Mouse (Mus musculus) forebrain, embryonic 15.5 days (tissue): ENCODE measurements around the gene Nhlrc3. TPM values are rescaled to one million over a fixed set of nuclear protein-coding genes. Genes with fewer than 3 reads are reported as not detected.

Experiments used
- ATAC-seq: fragments of 200-750 bp; cut with Nextera tagmentation; replicated peaks from 2 replicates; pipeline ENCODE4 v1.8.0; 2017; ENCODE audit warnings: mild to moderate bottlenecking, moderate TSS enrichment, moderate library complexity
- H3K27ac ChIP-seq: fragments of 300-500 bp; sonication (generic); replicated peaks from 2 replicates; pipeline ENCODE4 v1.5.1; 2015; ENCODE audit warnings: mild to moderate bottlenecking, inconsistent platforms
- H3K27me3 ChIP-seq: fragments of 300-500 bp; sonication (generic); 2 replicates; pipeline ENCODE4 v1.6.1; 2015; ENCODE audit warnings: inconsistent platforms
- H3K36me3 ChIP-seq: fragments of 300-500 bp; sonication (generic); 2 replicates; pipeline ENCODE4 v1.6.1; 2015; ENCODE audit warnings: mild to moderate bottlenecking, inconsistent platforms
- H3K4me1 ChIP-seq: fragments of 300-500 bp; sonication (generic); 2 replicates; pipeline ENCODE4 v1.6.1; 2015; ENCODE audit warnings: inconsistent platforms
- H3K4me2 ChIP-seq: fragments of 300-500 bp; sonication (generic); replicated peaks from 2 replicates; pipeline ENCODE4 v1.6.1; 2015; ENCODE audit warnings: mild to moderate bottlenecking, inconsistent platforms
- H3K4me3 ChIP-seq: fragments of 300-500 bp; sonication (generic); 2 replicates; pipeline ENCODE4 v1.5.1; 2015; ENCODE audit warnings: mild to moderate bottlenecking, inconsistent platforms
- H3K9ac ChIP-seq: fragments of 300-500 bp; sonication (generic); replicated peaks from 2 replicates; pipeline ENCODE4 v1.6.1; 2015; ENCODE audit warnings: mild to moderate bottlenecking, inconsistent platforms
- H3K9me3 ChIP-seq: fragments of 300-500 bp; sonication (generic); 2 replicates; pipeline ENCODE4 v1.6.1; 2016; ENCODE audit warnings: inconsistent platforms
- WGBS: fragments of 180-500 bp; shearing (Covaris S2); methylation state at CpG from one replicate; pipeline ENCODE4 v1.1.7; 2015; ENCODE audit warnings: mixed read lengths; 5-methylcytosine and 5-hydroxymethylcytosine counted together
- polyA plus RNA-seq: library from polyadenylated mRNA; unstranded; fragments of >200 nt; fragmentation: Nextera tagmentation; extraction: Ambion mirVana; gene quantifications from 2 replicates; pipeline ENCODE4 v1.2.1, GENCODE M21; 2015

Nhlrc3 gene
- polyA plus RNA-seq, 1 experiment from 2014 or later: 9.7 TPM

- Histone ChIP-seq H3K27ac (no peak overlapping the region), H3K9me3 (no peaks in the 10 kb centered on the region), H3K4me1 (no peaks in the 10 kb centered on the region), H3K9ac (no peak overlapping the region), H3K27me3 (no peaks in the 10 kb centered on the region), H3K4me3 (no peak overlapping the region), H3K4me2 (no peak overlapping the region), H3K36me3 (peaks cover 72% of the 10 kb centered on the region)
- ATAC-seq: no peak
- WGBS: 96% methylated on average over 7 of the region's 7 CpGs
Observed at GRCm38 (mm10) chr3:53453346-53453745, 9.8 kb downstream of the Nhlrc3 start.

- Histone ChIP-seq H3K9ac (no peak overlapping the region), H3K4me1 (no peaks in the 10 kb centered on the region), H3K36me3 (peaks cover 65% of the 10 kb centered on the region), H3K4me2 (no peak overlapping the region), H3K9me3 (no peaks in the 10 kb centered on the region), H3K27me3 (no peaks in the 10 kb centered on the region), H3K4me3 (no peak overlapping the region), H3K27ac (no peak overlapping the region)
- ATAC-seq: no peak
- 96% methylated on average over 10 of the region's 10 CpGs for WGBS
Observed at GRCm38 (mm10) chr3:53452351-53452750, 10.8 kb downstream of the Nhlrc3 start.

GRCm38 (mm10) chr3:53450666-53451065 is 12.5 kb downstream of the Nhlrc3 start:
- Histone ChIP-seq H3K4me3 (no peak overlapping the region), H3K4me1 (no peaks in the 10 kb centered on the region), H3K9me3 (no peaks in the 10 kb centered on the region), H3K4me2 (no peak overlapping the region), H3K27me3 (no peaks in the 10 kb centered on the region), H3K27ac (no peak overlapping the region), H3K36me3 (peaks cover 48% of the 10 kb centered on the region), H3K9ac (no peak overlapping the region)
- ATAC-seq: no peak
- 96% methylated on average over 11 of the region's 11 CpGs for WGBS

GRCm38 (mm10) chr3:53448208-53448607 is 14.9 kb downstream of the Nhlrc3 start:
- Histone ChIP-seq H3K27me3 (no peaks in the 10 kb centered on the region), H3K9me3 (no peaks in the 10 kb centered on the region), H3K9ac (no peak overlapping the region), H3K4me1 (no peaks in the 10 kb centered on the region), H3K36me3 (peaks cover 28% of the 10 kb centered on the region), H3K4me2 (no peak overlapping the region), H3K4me3 (no peak overlapping the region), H3K27ac (no peak overlapping the region)
- WGBS: 21% methylated on average over 2 of the region's 2 CpGs
- peak; percentile 72 for ATAC-seq

- H3K27me3 ChIP-seq: no peaks in the 10 kb centered on the region
- ATAC-seq: no peak
- H3K9me3 ChIP-seq: no peaks in the 10 kb centered on the region
- no peak overlapping the region for H3K9ac ChIP-seq
- 79% methylated on average over 3 of the region's 3 CpGs for WGBS
- peaks cover 17% of the 10 kb centered on the region for H3K36me3 ChIP-seq
- H3K4me1 ChIP-seq: no peaks in the 10 kb centered on the region
- no peak overlapping the region for H3K4me3 ChIP-seq
- H3K4me2 ChIP-seq: no peak overlapping the region
- no peak overlapping the region for H3K27ac ChIP-seq
Observed at GRCm38 (mm10) chr3:53446801-53447200, 16.3 kb downstream of the Nhlrc3 start.

GRCm38 (mm10) chr3:53445540-53445939 is 17.6 kb downstream of the Nhlrc3 start:
- H3K36me3 ChIP-seq: peaks cover 6% of the 10 kb centered on the region; the same call in 1 of the 2 replicates
- no peak overlapping the region for H3K9ac ChIP-seq
- no peak overlapping the region for H3K4me3 ChIP-seq
- no peak for ATAC-seq
- H3K27me3 ChIP-seq: no peaks in the 10 kb centered on the region
- no peaks in the 10 kb centered on the region for H3K4me1 ChIP-seq
- H3K27ac ChIP-seq: no peak overlapping the region
- no peak overlapping the region for H3K4me2 ChIP-seq
- H3K9me3 ChIP-seq: no peaks in the 10 kb centered on the region
- WGBS: 63% methylated on average over 5 of the region's 5 CpGs

- Histone ChIP-seq H3K4me1 (no peaks in the 10 kb centered on the region), H3K4me2 (no peak overlapping the region), H3K9me3 (no peaks in the 10 kb centered on the region), H3K36me3 (no peaks in the 10 kb centered on the region), H3K9ac (no peak overlapping the region), H3K27me3 (no peaks in the 10 kb centered on the region), H3K27ac (no peak overlapping the region), H3K4me3 (no peak overlapping the region)
- WGBS: 60% methylated on average over 5 of the region's 5 CpGs
- ATAC-seq: no peak
Observed at GRCm38 (mm10) chr3:53436550-53436949, 26.6 kb downstream of the Nhlrc3 start.

- Histone ChIP-seq H3K27me3 (no peaks in the 10 kb centered on the region), H3K36me3 (no peaks in the 10 kb centered on the region), H3K9ac (no peak overlapping the region), H3K27ac (no peak overlapping the region), H3K9me3 (no peaks in the 10 kb centered on the region), H3K4me2 (no peak overlapping the region), H3K4me1 (no peaks in the 10 kb centered on the region), H3K4me3 (no peak overlapping the region)
- ATAC-seq: no peak
- WGBS: 76% methylated on average over 3 of the region's 3 CpGs
Observed at GRCm38 (mm10) chr3:53434610-53435009, 28.5 kb downstream of the Nhlrc3 start.

- Histone ChIP-seq H3K27me3 (no peaks in the 10 kb centered on the region), H3K4me3 (no peak overlapping the region), H3K9me3 (no peaks in the 10 kb centered on the region), H3K9ac (no peak overlapping the region), H3K36me3 (no peaks in the 10 kb centered on the region), H3K27ac (no peak overlapping the region), H3K4me1 (no peaks in the 10 kb centered on the region), H3K4me2 (no peak overlapping the region)
- WGBS: 89% methylated on average over 4 of the region's 4 CpGs
- ATAC-seq: no peak
Observed at GRCm38 (mm10) chr3:53423576-53423975, 39.6 kb downstream of the Nhlrc3 start.

- no peak overlapping the region for H3K27ac ChIP-seq
- H3K36me3 ChIP-seq: no peaks in the 10 kb centered on the region
- no peak overlapping the region for H3K4me2 ChIP-seq
- no peak overlapping the region for H3K4me3 ChIP-seq
- H3K9ac ChIP-seq: no peak overlapping the region
- no peaks in the 10 kb centered on the region for H3K4me1 ChIP-seq
- H3K9me3 ChIP-seq: no peaks in the 10 kb centered on the region
- WGBS: 24% methylated on average over 1 of the region's 1 CpGs
- no peaks in the 10 kb centered on the region for H3K27me3 ChIP-seq
- no peak for ATAC-seq
Observed at GRCm38 (mm10) chr3:53422691-53423090, 40.4 kb downstream of the Nhlrc3 start.

- Histone ChIP-seq H3K27me3 (no peaks in the 10 kb centered on the region), H3K9ac (no peak overlapping the region), H3K9me3 (no peaks in the 10 kb centered on the region), H3K4me2 (no peak overlapping the region), H3K27ac (no peak overlapping the region), H3K36me3 (no peaks in the 10 kb centered on the region), H3K4me1 (no peaks in the 10 kb centered on the region), H3K4me3 (no peak overlapping the region)
- ATAC-seq: no peak
- WGBS: 91% methylated on average over 12 of the region's 12 CpGs
Observed at GRCm38 (mm10) chr3:53421656-53422055, 41.5 kb downstream of the Nhlrc3 start.

GRCm38 (mm10) chr3:53417701-53418100 is 45.4 kb downstream of the Nhlrc3 start:
- Histone ChIP-seq H3K4me2 (no peak overlapping the region), H3K9me3 (no peaks in the 10 kb centered on the region), H3K9ac (no peak overlapping the region), H3K4me3 (no peak overlapping the region), H3K36me3 (no peaks in the 10 kb centered on the region), H3K4me1 (peaks cover 10% of the 10 kb centered on the region), H3K27me3 (no peaks in the 10 kb centered on the region), H3K27ac (no peak overlapping the region)
- ATAC-seq: no peak
- 66% methylated on average over 7 of the region's 7 CpGs for WGBS

- no peaks in the 10 kb centered on the region for H3K36me3 ChIP-seq
- H3K4me1 ChIP-seq: peaks cover 10% of the 10 kb centered on the region
- H3K27me3 ChIP-seq: no peaks in the 10 kb centered on the region
- 32% methylated on average over 5 of the region's 5 CpGs for WGBS
- H3K4me2 ChIP-seq: no peak overlapping the region
- H3K9me3 ChIP-seq: no peaks in the 10 kb centered on the region
- no peak overlapping the region for H3K9ac ChIP-seq
- no peak overlapping the region for H3K4me3 ChIP-seq
- peak overlapping the region; percentile 22; the same call in 1 of the 2 replicates for H3K27ac ChIP-seq
- ATAC-seq: peak; percentile 74
Observed at GRCm38 (mm10) chr3:53416036-53416506, 47.1 kb downstream of the Nhlrc3 start.
